Mouse (Mus musculus) MEL (cell line): ENCODE measurements around the gene Rnf167. TPM values are rescaled to one million over a fixed set of nuclear protein-coding genes. Genes with fewer than 3 reads are reported as not detected.

Experiments
- DNase-seq: peaks from one replicate; pipeline ENCODE4 v3.0.0; 2011; ENCODE audit warnings: low read depth, low spot score
- H3K27ac ChIP-seq: 2 replicates; pipeline ENCODE4 v1.5.1; 2012; ENCODE audit warnings: low read depth, mild to moderate bottlenecking, control low read depth, low read length, moderate library complexity; ENCODE audit not compliant: control insufficient read depth
- H3K27me3 ChIP-seq, 2 experiments: fragments of 150-350 bp in 1 of 2; sonication (generic) in 1 of 2; 2 replicates each; pipeline ENCODE4 v1.6.1; 2012; ENCODE audit warnings: low read length in 2 of 2, mild to moderate bottlenecking in 2 of 2, improper control_type of control experiment in 1 of 2, moderate library complexity in 1 of 2; ENCODE audit not compliant: insufficient read depth in 2 of 2, control insufficient read depth in 1 of 2
- H3K36me3 ChIP-seq, 2 experiments: 2 replicates each; pipeline ENCODE4 v1.6.1; 2012 to 2014; ENCODE audit warnings: low read length in 2 of 2, improper control_type of control experiment in 1 of 2, inconsistent platforms in 1 of 2, mild to moderate bottlenecking in 1 of 2; ENCODE audit not compliant: insufficient read depth in 2 of 2, control insufficient read depth in 1 of 2
- H3K4me1 ChIP-seq, 2 experiments: fragments of 150-350 bp in 1 of 2; sonication (generic) in 1 of 2; 2 replicates each; pipeline ENCODE4 v1.6.1; 2012; ENCODE audit warnings: low read length in 2 of 2, improper control_type of control experiment in 1 of 2, mild to moderate bottlenecking in 1 of 2; ENCODE audit not compliant: insufficient read depth in 2 of 2, control insufficient read depth in 1 of 2
- H3K4me3 ChIP-seq, 2 experiments: fragments of 150-350 bp in 1 of 2; sonication (generic) in 1 of 2; 2 replicates each; pipeline ENCODE4 v1.5.1; 2012; ENCODE audit warnings: low read depth in 2 of 2, low read length in 2 of 2, mild to moderate bottlenecking in 2 of 2, moderate library complexity in 2 of 2, control low read depth in 1 of 2, improper control_type of control experiment in 1 of 2; ENCODE audit not compliant: control insufficient read depth in 1 of 2, insufficient read depth in 1 of 2
- H3K79me2 ChIP-seq: 2 replicates; pipeline ENCODE4 v1.6.1; 2012; ENCODE audit warnings: mild to moderate bottlenecking, low read length, moderate library complexity; ENCODE audit not compliant: control insufficient read depth, poor library complexity, insufficient read depth
- H3K9ac ChIP-seq: 2 replicates; pipeline ENCODE4 v1.6.1; 2012; ENCODE audit warnings: low read depth, mild to moderate bottlenecking, control low read depth, low read length, moderate library complexity; ENCODE audit not compliant: control insufficient read depth, poor library complexity, severe bottlenecking
- H3K9me3 ChIP-seq: fragments of 150-350 bp; sonication (generic); replicated peaks from 2 replicates; pipeline ENCODE4 v1.6.1; 2012; ENCODE audit warnings: mild to moderate bottlenecking, low read length, improper control_type of control experiment, moderate library complexity; ENCODE audit not compliant: insufficient read depth
- CHD2 ChIP-seq: IDR thresholded peaks from 2 replicates; pipeline ENCODE4 v1.6.1; 2011; ENCODE audit warnings: low read length, improper control_type of control experiment
- CTCF ChIP-seq, 3 experiments: IDR thresholded peaks in 2 of 3; conservative IDR thresholded peaks in 1 of 3; 2 replicates each; pipeline ENCODE4 v1.5.1; 2011 to 2012; ENCODE audit warnings: low read length in 3 of 3, low read depth in 2 of 3, mild to moderate bottlenecking in 2 of 3, improper control_type of control experiment in 1 of 3, inconsistent platforms in 1 of 3, mixed read lengths in 1 of 3, moderate library complexity in 1 of 3; ENCODE audit not compliant: control insufficient read depth in 1 of 3, insufficient read depth in 1 of 3, poor library complexity in 1 of 3, severe bottlenecking in 1 of 3
- E2F4 ChIP-seq: IDR thresholded peaks from 2 replicates; pipeline ENCODE4 v1.6.1; 2011; ENCODE audit warnings: low read depth, low read length, improper control_type of control experiment, borderline replicate concordance
- EP300 ChIP-seq, 2 experiments: IDR thresholded peaks; 2 replicates each; pipeline ENCODE4 v1.6.1; 2011; ENCODE audit warnings: improper control_type of control experiment in 2 of 2, low read length in 2 of 2, low read depth in 1 of 2, mild to moderate bottlenecking in 1 of 2
- GABPA ChIP-seq: IDR thresholded peaks from 2 replicates; pipeline ENCODE4 v1.6.1; 2012; ENCODE audit warnings: low read depth, mild to moderate bottlenecking, inconsistent platforms, low read length, improper control_type of control experiment, moderate library complexity
- GATA1 ChIP-seq: IDR thresholded peaks from 2 replicates; pipeline ENCODE4 v1.6.1; 2011; ENCODE audit warnings: low read depth, low read length, improper control_type of control experiment
- HCFC1 ChIP-seq: IDR thresholded peaks from 2 replicates; pipeline ENCODE4 v1.6.1; 2012; ENCODE audit warnings: low read depth, mild to moderate bottlenecking, inconsistent platforms, low read length, improper control_type of control experiment, moderate library complexity
- JUND ChIP-seq: IDR thresholded peaks from 2 replicates; pipeline ENCODE4 v1.6.1; 2011; ENCODE audit warnings: low read depth, mild to moderate bottlenecking, improper control_type of control experiment, low read length
- MAFK ChIP-seq: IDR thresholded peaks from 2 replicates; pipeline ENCODE4 v1.6.1; 2011; ENCODE audit warnings: low read depth, mild to moderate bottlenecking, low read length, improper control_type of control experiment, borderline replicate concordance
- MEF2A ChIP-seq: IDR thresholded peaks from 2 replicates; pipeline ENCODE4 v1.6.1; 2014; ENCODE audit warnings: low read depth, mild to moderate bottlenecking, inconsistent platforms, low read length, improper control_type of control experiment; ENCODE audit not compliant: poor library complexity, insufficient replicate concordance, severe bottlenecking; ENCODE audit errors: extremely low read depth
- MYC ChIP-seq: IDR thresholded peaks from 2 replicates; pipeline ENCODE4 v1.6.1; 2011; ENCODE audit warnings: low read depth, mild to moderate bottlenecking, low read length, improper control_type of control experiment, moderate library complexity
- SIN3A ChIP-seq: IDR thresholded peaks from 2 replicates; pipeline ENCODE4 v1.6.1; 2012; ENCODE audit warnings: low read length, improper control_type of control experiment, inconsistent platforms
- TAL1 ChIP-seq: IDR thresholded peaks from 2 replicates; pipeline ENCODE4 v1.6.1; 2012; ENCODE audit warnings: mild to moderate bottlenecking, inconsistent platforms, low read length, moderate library complexity, mixed read lengths
- polyA plus RNA-seq, 2 experiments: library from polyadenylated mRNA; stranded (reverse) in 1 of 2; unstranded in 1 of 2; fragments of >175 nt in 1 of 2; fragments of >200 nt in 1 of 2; gene quantifications; 2 replicates each; pipeline versions ENCODE4 v1.2.1 to v1.2.4; 2012; ENCODE audit warnings: low replicate concordance in 2 of 2, low read depth in 1 of 2; ENCODE audit not compliant: insufficient read length in 2 of 2, insufficient read depth in 1 of 2, missing spikeins in 1 of 2
- total RNA-seq: library from RNA; depleted of rRNA; stranded (reverse); fragments of 300-350 nt; gene quantifications from 2 replicates; pipeline ENCODE4 v1.2.3, GENCODE M21; 2012

The Rnf167 gene
- total and polyA plus RNA-seq, 3 experiments, result 31.4 to 44.4 TPM; not detected in 1

- DNase-seq, result no peak
- H3K4me1 ChIP-seq, result peaks cover 0 to 3% of the 10 kb centered on the region in 2 experiments; a peak in 1 of 4 replicates
- TF ChIP-seq CTCF (IDR thresholded peaks at IDR 0.05 in 2 of 3, conservative IDR thresholded peaks at IDR 0.05 in 1 of 3; ENCODE audit: control insufficient read depth in 1 of 3, insufficient read depth in 1 of 3, low read depth in 2 of 3, low read length in 3 of 3, poor library complexity in 1 of 3, severe bottlenecking in 1 of 3) (peak in 2 of 3 experiments; percentile 22 to 34; a peak in 4 of 6 replicates), MAFK (no peak)
- no peak overlapping the region for H3K9ac ChIP-seq
- H3K79me2 ChIP-seq, result no peaks in the 10 kb centered on the region
- no peaks in the 10 kb centered on the region for H3K27me3 ChIP-seq
- no peaks in the 10 kb centered on the region for H3K9me3 ChIP-seq
- peaks cover 0 to 8% of the 10 kb centered on the region in 2 experiments; a peak in 2 of 4 replicates for H3K36me3 ChIP-seq
- no peak overlapping the region for H3K4me3 ChIP-seq
- no peak overlapping the region for H3K27ac ChIP-seq
Observed at GRCm38 (mm10) chr11:70612505-70612904, 34.5 kb upstream of the Rnf167 start.

DNA sequence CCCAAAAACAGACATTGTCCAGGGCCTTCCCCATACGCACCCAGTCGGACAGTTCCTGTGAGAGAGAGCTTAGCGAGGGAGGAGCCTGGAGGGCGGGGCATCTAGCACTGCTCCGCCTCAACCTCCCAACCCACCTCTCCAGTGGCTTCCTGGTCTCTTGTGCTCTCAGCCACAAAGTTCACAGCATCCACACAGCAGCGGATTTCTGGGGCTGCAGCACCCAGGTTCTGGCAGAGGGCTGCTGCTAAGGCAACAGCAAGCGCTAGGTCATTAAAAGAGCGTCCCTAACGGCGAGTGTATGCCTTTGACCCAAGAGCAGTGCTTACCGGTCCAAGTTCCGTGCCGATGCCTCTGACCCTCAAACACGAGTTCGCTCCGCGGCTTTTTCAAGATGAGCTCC, 32.0 kb upstream of the Rnf167 start:
- no peak overlapping the region for H3K9ac ChIP-seq
- DNase-seq, result peak; percentile 59

DNA sequence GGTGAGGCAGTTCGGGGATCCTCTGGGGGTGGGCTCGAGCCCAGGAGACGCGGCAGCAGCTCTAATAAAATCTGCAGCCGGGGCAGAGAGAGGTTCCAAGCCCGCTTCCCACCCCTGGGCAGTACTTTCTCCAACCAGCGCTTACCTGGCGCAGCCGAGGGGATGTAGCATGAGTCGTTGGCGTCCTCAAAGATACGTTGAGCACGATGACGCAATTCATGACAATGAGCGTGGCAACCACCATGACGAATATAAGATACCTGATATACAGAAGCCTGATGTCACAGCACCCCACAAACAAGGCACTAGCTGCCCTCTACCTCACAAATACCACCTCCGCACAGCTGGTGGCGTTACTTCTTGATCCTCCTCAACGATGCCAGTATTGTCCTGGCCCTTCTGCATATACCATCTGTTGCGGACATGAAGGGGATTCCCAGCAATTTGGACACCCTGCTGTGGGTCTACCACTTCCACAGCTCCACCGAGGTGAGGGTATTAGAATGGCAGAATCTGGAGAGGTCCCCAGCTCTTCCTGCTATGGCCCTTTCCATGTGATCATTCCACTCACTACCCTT, 31.4 kb upstream of the Rnf167 start, which contains the start of gene 4930544D05Rik:
4930544D05Rik (plus strand) TSS at position 333 of the 578 bp plus-strand sequence.
- Histone ChIP-seq H3K27me3 (no peaks in the 10 kb centered on the region), H3K4me3 (no peak within 1 kb of the TSS), H3K4me1 (peaks cover 0 to 3% of the 10 kb centered on the region in 2 experiments; a peak in 1 of 4 replicates), H3K9ac (no peak within 1 kb of the TSS), H3K36me3 (peaks cover 0 to 5% of the 10 kb centered on the region in 2 experiments; a peak in 2 of 4 replicates), H3K79me2 (no peaks in the 10 kb centered on the region), H3K9me3 (no peaks in the 10 kb centered on the region), H3K27ac (no peak within 1 kb of the TSS)
- no peak for TF ChIP-seq GATA1
- no peak for TF ChIP-seq MAFK
- no peak for TF ChIP-seq SIN3A
- no peak for TF ChIP-seq EP300 (IDR thresholded peaks at IDR 0.05; ENCODE audit: low read depth in 1 of 2, low read length in 2 of 2)
- no peak for TF ChIP-seq CTCF (IDR thresholded peaks at IDR 0.05 in 2 of 3, conservative IDR thresholded peaks at IDR 0.05 in 1 of 3; ENCODE audit: control insufficient read depth in 1 of 3, insufficient read depth in 1 of 3, low read depth in 2 of 3, low read length in 3 of 3, poor library complexity in 1 of 3, severe bottlenecking in 1 of 3)
- no peak for DNase-seq

More for the DNA sequence above, 32.0 kb upstream of the Rnf167 start:
- peaks cover 0 to 7% of the 10 kb centered on the region in 2 experiments; a peak in 2 of 4 replicates for H3K36me3 ChIP-seq
- TF ChIP-seq E2F4 (no peak), HCFC1 (no peak), GABPA (no peak), JUND (no peak), SIN3A (no peak), TAL1 (no peak), MYC (no peak), CHD2 (no peak), MEF2A (no peak)
- no peaks in the 10 kb centered on the region for H3K9me3 ChIP-seq
- no peaks in the 10 kb centered on the region for H3K27me3 ChIP-seq
- peaks cover 0 to 3% of the 10 kb centered on the region in 2 experiments; a peak in 1 of 4 replicates for H3K4me1 ChIP-seq
- no peak overlapping the region for H3K27ac ChIP-seq
- H3K4me3 ChIP-seq, result no peak overlapping the region
- no peaks in the 10 kb centered on the region for H3K79me2 ChIP-seq
